Mouse (Mus musculus): ENCODE measurements at regions not wholly inside any gene's neighbourhood (a gene's known extent, or its start where the extent isn't known, plus 50 kb on each side); places are given as distances from the start of the nearest gene placed in this dataset.

DNA sequence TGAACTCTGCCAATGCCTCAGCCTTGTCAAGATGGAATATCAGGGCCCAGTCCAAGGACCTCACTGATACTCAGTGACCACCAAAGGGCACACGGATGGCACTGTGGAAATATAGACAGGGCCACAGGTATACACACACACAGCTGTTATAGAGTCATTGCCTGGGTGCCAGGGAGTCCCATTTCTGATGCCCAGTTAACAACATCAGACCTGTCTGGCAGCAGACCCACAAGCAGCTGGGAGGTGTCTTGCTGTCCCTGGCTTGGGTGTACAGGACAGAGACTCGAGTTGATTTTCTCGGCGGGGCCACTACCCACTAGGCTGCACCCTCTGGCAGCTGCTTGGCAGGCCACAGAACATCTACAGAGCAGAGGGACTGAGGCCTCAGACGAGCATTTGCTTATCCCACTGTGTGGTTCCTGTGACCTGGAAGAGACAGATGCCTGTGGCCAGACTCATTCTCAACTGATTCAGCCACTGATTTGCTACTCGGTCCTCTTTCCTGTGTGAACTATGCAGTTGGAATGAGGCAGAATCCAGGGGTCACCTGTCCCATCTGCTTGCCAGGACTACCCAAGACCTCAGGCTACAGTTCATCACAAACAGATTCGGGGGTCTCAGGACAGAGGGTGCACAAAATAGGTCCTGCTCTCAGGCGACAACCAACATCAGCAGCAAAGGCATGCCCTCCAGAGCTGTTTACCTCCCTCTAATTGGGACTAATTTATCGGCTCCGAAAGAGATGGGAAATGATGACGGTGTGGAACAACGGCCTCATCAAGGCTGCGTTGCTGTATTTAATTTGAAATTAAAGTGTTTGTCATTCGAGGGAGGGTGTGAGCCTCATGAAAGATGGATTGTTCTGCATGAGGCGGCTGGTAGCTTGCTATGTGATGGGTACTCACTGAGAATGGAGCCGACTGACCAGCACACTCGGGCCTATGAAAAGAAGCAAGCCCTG, 110.0 kb upstream of the Ppp1r26 start:
- TF ChIP-seq CTCF (conservative IDR thresholded peaks at IDR 0.05; ENCODE audit: insufficient read depth, insufficient read length, low read depth, low read length) (no peak), POLR2A (IDR thresholded peaks at IDR 0.05; ENCODE audit: low read depth, low read length) (no peak)
